In genomic region chr3:96577566-96577965, GRCm38 (mm10) we compare ENCODE assay signal across 7 mouse cellular contexts. TPM values are rescaled to one million over a fixed set of nuclear protein-coding genes. Genes with fewer than 3 reads are reported as not detected.
A peak's percentile ranks its signal among the peaks of the same experiment; 100 is the strongest.
DNase-seq lines count a peak whose midpoint lies in the region; ATAC-seq and TF ChIP-seq lines count a peak whose summit lies in the region.

No protein-coding gene starts in this region.

- no peak for ATAC-seq in midbrain, embryonic 16.5 days
- no peak for ATAC-seq in forebrain, embryonic 15.5 days (replicated peaks)
- no peak for ATAC-seq in limb, embryonic 13.5 days (ENCODE audit: low FRiP score, low read depth)
- ATAC-seq in stomach, postnatal 0 days (ENCODE audit: low FRiP score, low TSS enrichment), result no peak

- H3K9me3 ChIP-seq in midbrain, embryonic 10.5 days (replicated peaks), result no peaks in the 10 kb centered on the region
- H3K9me3 ChIP-seq in midbrain, embryonic 16.5 days (replicated peaks; ENCODE audit: control insufficient read depth, low read length, poor library complexity, severe bottlenecking), result no peaks in the 10 kb centered on the region
- H3K9me3 ChIP-seq in forebrain, embryonic 15.5 days, result no peaks in the 10 kb centered on the region
- H3K9me3 ChIP-seq in limb, embryonic 13.5 days, result no peaks in the 10 kb centered on the region
- no peaks in the 10 kb centered on the region for H3K9me3 ChIP-seq in stomach, postnatal 0 days (ENCODE audit: control insufficient read depth, low read length)

- no peaks in the 10 kb centered on the region for H3K36me3 ChIP-seq in midbrain, embryonic 10.5 days
- H3K36me3 ChIP-seq in midbrain, embryonic 16.5 days (ENCODE audit: control insufficient read depth, insufficient read depth, low read length), result no peaks in the 10 kb centered on the region
- no peaks in the 10 kb centered on the region for H3K36me3 ChIP-seq in forebrain, embryonic 15.5 days
- H3K36me3 ChIP-seq in limb, embryonic 13.5 days, result peaks cover 4% of the 10 kb centered on the region; the same call in 1 of the 2 replicates
- no peaks in the 10 kb centered on the region for H3K36me3 ChIP-seq in stomach, postnatal 0 days (ENCODE audit: control insufficient read depth, insufficient read depth, low read length)

- no peak for DNase-seq in midbrain, embryonic 10.5 days (ENCODE audit: low spot score)
- DNase-seq in stomach, postnatal 0 days (ENCODE audit: low spot score), result no peak
- DNase-seq in layer of hippocampus, adult 8-10 months (ENCODE audit: low spot score in 2 of 2), result no peak
- no peak for DNase-seq in thymus, postnatal 0 days (ENCODE audit: low spot score)

- no peak for TF ChIP-seq EP300 in stomach, postnatal 0 days (optimal IDR thresholded peaks at IDR 0.05)

- no peak overlapping the region for H3K4me2 ChIP-seq in midbrain, embryonic 16.5 days (ENCODE audit: low read length)
- no peak overlapping the region for H3K4me2 ChIP-seq in forebrain, embryonic 15.5 days (replicated peaks)
- H3K4me2 ChIP-seq in limb, embryonic 13.5 days (replicated peaks), result no peak overlapping the region; the same call in 1 of the 2 replicates
- H3K4me2 ChIP-seq in stomach, postnatal 0 days (replicated peaks; ENCODE audit: low read depth), result peak overlapping the region; percentile 14; the same call in 1 of the 2 replicates

- peak overlapping the region; percentile 82 for H3K27ac ChIP-seq in midbrain, embryonic 10.5 days (replicated peaks)
- H3K27ac ChIP-seq in midbrain, embryonic 16.5 days (ENCODE audit: low read length), result no peak overlapping the region
- H3K27ac ChIP-seq in forebrain, embryonic 15.5 days (replicated peaks), result peak overlapping the region; percentile 41
- H3K27ac ChIP-seq in limb, embryonic 13.5 days, result peak overlapping the region; percentile 69; the same call in 1 of the 2 replicates
- peak overlapping the region; percentile 99 for H3K27ac ChIP-seq in stomach, postnatal 0 days (replicated peaks)

- no peak overlapping the region for H3K9ac ChIP-seq in midbrain, embryonic 16.5 days (ENCODE audit: low read depth, low read length)
- no peak overlapping the region for H3K9ac ChIP-seq in forebrain, embryonic 15.5 days (replicated peaks)
- peak overlapping the region; percentile 10; the same call in 1 of the 2 replicates for H3K9ac ChIP-seq in limb, embryonic 13.5 days
- peak overlapping the region; percentile 24; the same call in 1 of the 2 replicates for H3K9ac ChIP-seq in stomach, postnatal 0 days (ENCODE audit: low read length)

- H3K27me3 ChIP-seq in midbrain, embryonic 10.5 days (ENCODE audit: low read depth, poor library complexity, severe bottlenecking), result peaks cover 16% of the 10 kb centered on the region
- H3K27me3 ChIP-seq in midbrain, embryonic 16.5 days (ENCODE audit: control insufficient read depth, insufficient read depth, low read depth, low read length), result 0 out of 2 replicates have a peak, but pooled peaks cover 2% of the 10 kb centered on the region
- H3K27me3 ChIP-seq in forebrain, embryonic 15.5 days, result no peaks in the 10 kb centered on the region
- H3K27me3 ChIP-seq in limb, embryonic 13.5 days, result no peaks in the 10 kb centered on the region
- no peaks in the 10 kb centered on the region for H3K27me3 ChIP-seq in stomach, postnatal 0 days (ENCODE audit: control insufficient read depth, insufficient read depth, low read length)

- 81% methylated on average over 4 of the region's 4 CpGs for WGBS in midbrain, embryonic 10.5 days
- 81% methylated on average over 4 of the region's 4 CpGs for WGBS in midbrain, embryonic 16.5 days
- WGBS in forebrain, embryonic 15.5 days, result 78% methylated on average over 4 of the region's 4 CpGs
- WGBS in limb, embryonic 13.5 days, result 78% methylated on average over 4 of the region's 4 CpGs
- 57% methylated on average over 4 of the region's 4 CpGs for whole genome bisulfite sequencing in stomach, postnatal 0 days

- peak overlapping the region; percentile 32; the same call in 1 of the 2 replicates for H3K4me3 ChIP-seq in midbrain, embryonic 10.5 days
- no peak overlapping the region for H3K4me3 ChIP-seq in midbrain, embryonic 16.5 days (ENCODE audit: low read depth, low read length)
- H3K4me3 ChIP-seq in forebrain, embryonic 15.5 days, result no peak overlapping the region
- no peak overlapping the region for H3K4me3 ChIP-seq in limb, embryonic 13.5 days
- no peak overlapping the region for H3K4me3 ChIP-seq in stomach, postnatal 0 days (ENCODE audit: low read depth, low read length)

- TF ChIP-seq CTCF in stomach, postnatal 0 days (IDR thresholded peaks at IDR 0.05; ENCODE audit: low read depth), result no peak

- peaks cover 48% of the 10 kb centered on the region for H3K4me1 ChIP-seq in midbrain, embryonic 10.5 days
- H3K4me1 ChIP-seq in midbrain, embryonic 16.5 days (ENCODE audit: control insufficient read depth, insufficient read depth, low read length), result peaks cover 7% of the 10 kb centered on the region
- H3K4me1 ChIP-seq in forebrain, embryonic 15.5 days, result peaks cover 17% of the 10 kb centered on the region
- peaks cover 28% of the 10 kb centered on the region for H3K4me1 ChIP-seq in limb, embryonic 13.5 days
- peaks cover 22% of the 10 kb centered on the region for H3K4me1 ChIP-seq in stomach, postnatal 0 days (replicated peaks; ENCODE audit: control insufficient read depth, insufficient read depth)

RNA-seq across cellular contexts. Expression of gene Gm16253, which starts 0.8 kb away (rescaled TPM):
- 0.62 and 1.6 TPM in 2 replicates for polyA plus RNA-seq in midbrain, embryonic 10.5 days (2016; fragmentation: Nextera tagmentation; extraction: Ambion mirVana)
- polyA plus RNA-seq in midbrain, embryonic 16.5 days (2015; fragmentation: Nextera tagmentation; extraction: Ambion mirVana), result 1.6 and 1.8 TPM in 2 replicates
- polyA plus RNA-seq in forebrain, embryonic 15.5 days (2015; fragmentation: Nextera tagmentation; extraction: Ambion mirVana), result 0.92 and 2.0 TPM in 2 replicates
- polyA plus RNA-seq in limb, embryonic 13.5 days (2015; fragmentation: Nextera tagmentation; extraction: Ambion mirVana), result 1.3 and 1.5 TPM in 2 replicates
- 0.18 and 0.46 TPM in 2 replicates for polyA plus RNA-seq in stomach, postnatal 0 days (2015; fragmentation: Nextera tagmentation; extraction: Ambion mirVana)
- not detected for total RNA-seq in layer of hippocampus, adult 8-10 months (2022)
- 0.42 and 0.46 TPM in 2 replicates for polyA plus RNA-seq in thymus, postnatal 0 days (2015; fragmentation: Nextera tagmentation; extraction: Ambion mirVana)

RNA-seq across cellular contexts. Expression of gene Polr3gl, which starts 16.4 kb away (rescaled TPM):
- polyA plus RNA-seq in midbrain, embryonic 10.5 days (2016; fragmentation: Nextera tagmentation; extraction: Ambion mirVana), result 25.2 and 31.8 TPM in 2 replicates
- 36.7 and 38.8 TPM in 2 replicates for polyA plus RNA-seq in midbrain, embryonic 16.5 days (2015; fragmentation: Nextera tagmentation; extraction: Ambion mirVana)
- polyA plus RNA-seq in forebrain, embryonic 15.5 days (2015; fragmentation: Nextera tagmentation; extraction: Ambion mirVana), result 42.4 and 45.3 TPM in 2 replicates
- polyA plus RNA-seq in limb, embryonic 13.5 days (2015; fragmentation: Nextera tagmentation; extraction: Ambion mirVana), result 48.8 and 55.6 TPM in 2 replicates
- 16.1 and 20.1 TPM in 2 replicates for polyA plus RNA-seq in stomach, postnatal 0 days (2015; fragmentation: Nextera tagmentation; extraction: Ambion mirVana)
- 10 to 100 TPM; 30.1 to 38.6 (median 32.5) TPM for total RNA-seq in layer of hippocampus, adult 8-10 months (2022)
- 25.8 and 28.8 TPM in 2 replicates for polyA plus RNA-seq in thymus, postnatal 0 days (2015; fragmentation: Nextera tagmentation; extraction: Ambion mirVana)

RNA-seq across cellular contexts. Expression of gene Ankrd34a, which starts 18.9 kb away (rescaled TPM):
- 1.0 and 1.7 TPM in 2 replicates for polyA plus RNA-seq in midbrain, embryonic 10.5 days (2016; fragmentation: Nextera tagmentation; extraction: Ambion mirVana)
- polyA plus RNA-seq in midbrain, embryonic 16.5 days (2015; fragmentation: Nextera tagmentation; extraction: Ambion mirVana), result 16.4 and 20.6 TPM in 2 replicates
- 12.5 and 13.4 TPM in 2 replicates for polyA plus RNA-seq in forebrain, embryonic 15.5 days (2015; fragmentation: Nextera tagmentation; extraction: Ambion mirVana)
- polyA plus RNA-seq in limb, embryonic 13.5 days (2015; fragmentation: Nextera tagmentation; extraction: Ambion mirVana), result 3.0 and 3.1 TPM in 2 replicates
- polyA plus RNA-seq in stomach, postnatal 0 days (2015; fragmentation: Nextera tagmentation; extraction: Ambion mirVana), result 1.3 TPM in 2 replicates
- total RNA-seq in layer of hippocampus, adult 8-10 months (2022), result 10 to 100 TPM; 49.5 to 56.2 (median 52.6) TPM
- 0.07 and 0.09 TPM in 2 replicates for polyA plus RNA-seq in thymus, postnatal 0 days (2015; fragmentation: Nextera tagmentation; extraction: Ambion mirVana)

RNA-seq across cellular contexts. Expression of gene Txnip, which starts 19.8 kb away (rescaled TPM):
- 31.5 and 41.7 TPM in 2 replicates for polyA plus RNA-seq in midbrain, embryonic 10.5 days (2016; fragmentation: Nextera tagmentation; extraction: Ambion mirVana)
- polyA plus RNA-seq in midbrain, embryonic 16.5 days (2015; fragmentation: Nextera tagmentation; extraction: Ambion mirVana), result 41.5 and 43.5 TPM in 2 replicates
- polyA plus RNA-seq in forebrain, embryonic 15.5 days (2015; fragmentation: Nextera tagmentation; extraction: Ambion mirVana), result 68.4 and 69.3 TPM in 2 replicates
- 103 and 105 TPM in 2 replicates for polyA plus RNA-seq in limb, embryonic 13.5 days (2015; fragmentation: Nextera tagmentation; extraction: Ambion mirVana)
- 273 and 276 TPM in 2 replicates for polyA plus RNA-seq in stomach, postnatal 0 days (2015; fragmentation: Nextera tagmentation; extraction: Ambion mirVana)
- 10 to 100 TPM; 23.9 to 39.1 (median 31.6) TPM for total RNA-seq in layer of hippocampus, adult 8-10 months (2022)
- polyA plus RNA-seq in thymus, postnatal 0 days (2015; fragmentation: Nextera tagmentation; extraction: Ambion mirVana), result 260 TPM in 2 replicates

RNA-seq across cellular contexts. Expression of gene Lix1l, which starts 23.4 kb away (rescaled TPM):
- 5.3 and 5.7 TPM in 2 replicates for polyA plus RNA-seq in midbrain, embryonic 10.5 days (2016; fragmentation: Nextera tagmentation; extraction: Ambion mirVana)
- 4.0 and 4.7 TPM in 2 replicates for polyA plus RNA-seq in midbrain, embryonic 16.5 days (2015; fragmentation: Nextera tagmentation; extraction: Ambion mirVana)
- polyA plus RNA-seq in forebrain, embryonic 15.5 days (2015; fragmentation: Nextera tagmentation; extraction: Ambion mirVana), result 5.0 and 6.4 TPM in 2 replicates
- 8.4 and 8.7 TPM in 2 replicates for polyA plus RNA-seq in limb, embryonic 13.5 days (2015; fragmentation: Nextera tagmentation; extraction: Ambion mirVana)
- polyA plus RNA-seq in stomach, postnatal 0 days (2015; fragmentation: Nextera tagmentation; extraction: Ambion mirVana), result 3.7 and 3.8 TPM in 2 replicates
- 10 to 100 TPM; 29.9 to 34.2 (median 31.4) TPM for total RNA-seq in layer of hippocampus, adult 8-10 months (2022)
- 1.7 TPM in 2 replicates for polyA plus RNA-seq in thymus, postnatal 0 days (2015; fragmentation: Nextera tagmentation; extraction: Ambion mirVana)

Comparison
In these comparisons a context has a peak if more than half of its experiments do, and no peak if none do; other contexts are left out.
1. H3K9ac ChIP-seq: peak in limb, embryonic 13.5 days (single experiment) and stomach, postnatal 0 days (single experiment); none in midbrain, embryonic 16.5 days (single experiment) and forebrain, embryonic 15.5 days (single experiment).